Mouse (Mus musculus) CD8-positive naive resting alpha-beta T cell, adult 2 months (primary cell): Measurements from ENCODE around the gene Prl2c5.
"Not testable (repeated sequence)": the region's sequence is repeated elsewhere in the genome, so short reads cannot be mapped to it uniquely, and the experiment has no call there.

Source experiments
- DNase-seq, 2 experiments: peaks; one replicate each; pipeline ENCODE4 v3.0.0; 2022; ENCODE audit warnings: low read depth in 2 of 2, low spot score in 2 of 2

The Prl2c5 gene

DNA sequence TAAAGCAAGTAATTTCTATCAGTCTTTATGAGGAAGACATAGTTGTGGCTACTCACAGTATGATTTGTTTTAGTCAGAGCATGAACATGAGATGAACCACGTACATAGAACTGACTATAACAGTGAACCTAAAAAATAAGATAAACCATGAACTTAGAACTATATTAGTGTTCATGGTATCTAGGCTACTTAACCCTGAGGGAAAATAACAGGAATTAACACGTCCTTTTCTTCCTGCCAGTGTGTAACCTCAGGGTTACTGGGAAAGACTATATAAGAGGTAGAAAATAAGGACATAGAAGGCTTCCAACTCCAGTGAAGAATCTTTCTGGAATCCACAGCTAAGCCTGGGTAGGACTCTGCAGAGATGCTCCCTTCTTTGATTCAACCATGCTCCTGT is at the start of gene Prl2c5:
TSS of gene Prl2c5 (plus strand) at position 301 of the 400 bp plus-strand sequence.
- not testable (repeated sequence) for DNase-seq

GRCm38 (mm10) chr13:13162777-13163485 is 19.6 kb upstream of the Prl2c5 start:
- not testable (repeated sequence) for DNase-seq

- DNase-seq: not testable (repeated sequence)
These were observed 13.9 kb upstream of the Prl2c5 start for GRCm38 (mm10) chr13:13168631-13169030.

DNA sequence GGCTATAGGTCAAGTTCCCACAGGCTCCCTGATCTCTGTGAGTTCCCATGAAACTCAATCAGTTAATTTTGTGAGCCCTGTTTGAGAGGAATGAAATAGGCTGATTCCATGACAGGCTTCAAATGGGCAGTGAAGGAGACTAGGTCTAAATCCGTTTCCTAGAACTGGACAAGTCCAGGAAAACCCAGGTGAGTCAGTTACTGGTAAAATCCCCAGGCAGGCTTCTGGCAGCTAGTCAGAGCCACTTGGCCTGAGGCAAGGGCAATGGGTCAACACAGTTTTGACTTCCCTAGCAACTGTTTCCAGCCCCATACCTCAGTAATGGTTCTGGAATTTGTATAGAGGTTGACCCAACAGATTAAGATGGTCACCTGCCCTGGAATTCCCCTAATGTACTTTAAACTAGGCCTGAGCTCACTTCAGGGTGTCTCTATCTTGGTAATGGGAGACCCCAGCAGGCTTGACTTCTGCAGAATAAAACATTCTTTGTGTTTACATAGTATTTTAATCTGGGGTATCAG is 8.8 kb upstream of the Prl2c5 start:
- not testable (repeated sequence) for DNase-seq

GRCm38 (mm10) chr13:13175736-13176135 is 6.8 kb upstream of the Prl2c5 start:
- not testable (repeated sequence) for DNase-seq

GRCm38 (mm10) chr13:13211168-13211567 is 28.7 kb downstream of the Prl2c5 start:
- DNase-seq: not testable (repeated sequence)

DNA sequence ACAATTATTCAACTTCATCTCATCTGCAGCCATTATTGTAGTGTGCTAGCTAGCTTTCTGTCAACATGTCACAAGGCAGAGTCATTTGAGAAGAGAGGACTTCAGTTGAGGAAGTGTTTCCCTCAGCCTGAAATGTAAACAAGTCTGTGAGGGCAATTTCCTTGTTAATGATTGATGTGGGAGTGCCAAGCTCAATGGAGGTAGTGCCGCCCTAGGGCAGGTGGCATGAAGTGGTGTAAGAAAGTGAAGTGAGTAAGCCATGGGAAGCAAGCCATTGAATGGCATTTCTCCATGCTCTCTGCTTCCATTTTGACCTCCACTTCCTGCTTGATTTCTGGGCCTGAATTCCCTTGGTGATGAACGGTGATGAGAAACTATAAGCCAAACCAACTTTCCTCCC is 33.8 kb downstream of the Prl2c5 start:
- DNase-seq: not testable (repeated sequence)

DNA sequence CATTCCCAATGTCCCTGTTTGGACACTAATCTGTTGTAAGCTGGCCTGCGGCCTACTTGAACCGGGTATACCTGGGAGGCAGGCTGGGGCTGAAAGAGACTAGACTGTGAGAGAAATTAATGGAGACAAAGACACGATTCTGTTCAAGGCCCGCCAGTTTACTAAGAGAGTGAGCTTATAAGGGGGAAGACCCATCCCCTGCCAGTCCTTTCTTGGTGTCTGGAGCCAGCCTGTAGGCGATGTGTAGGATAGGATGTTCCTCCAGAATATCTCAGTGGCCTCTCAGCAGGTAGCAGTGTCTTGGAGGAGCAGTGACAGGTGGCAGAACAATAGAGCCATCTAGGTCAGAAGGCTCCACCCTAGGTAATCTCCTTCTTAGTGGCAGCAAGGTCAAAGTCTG is 37.7 kb downstream of the Prl2c5 start:
- not testable (repeated sequence) for DNase-seq

GRCm38 (mm10) chr13:13237456-13237855 is 54.9 kb downstream of the Prl2c5 start:
- not testable (repeated sequence) for DNase-seq
